Mouse (Mus musculus): Measurements from ENCODE around the gene 9430015G10Rik. TPM values are rescaled to one million over a fixed set of nuclear protein-coding genes. Genes with fewer than 3 reads are reported as not detected.
"Not testable (repeated sequence)": the region's sequence is repeated elsewhere in the genome, so short reads cannot be mapped to it uniquely, and the experiment has no call there.

Gene 9430015G10Rik
- polyA plus RNA-seq, 1 experiment from 2014 or later: 22.3 TPM

GRCm38 (mm10) chr4:156135801-156136200 is 26.0 kb downstream of the 9430015G10Rik start:
- Histone ChIP-seq H3K4me1 (ENCODE audit: control insufficient read depth, insufficient read depth, low read length) (peaks cover 7% of the 10 kb centered on the region; the same call in 1 of the 2 replicates), H3K27ac (ENCODE audit: low read length) (no peak overlapping the region), H3K27me3 (replicated peaks; ENCODE audit: control insufficient read depth, insufficient read depth, low read length) (no peaks in the 10 kb centered on the region), H3K4me2 (ENCODE audit: low read depth, low read length) (no peak overlapping the region), H3K4me3 (ENCODE audit: low read length) (no peak overlapping the region), H3K9ac (ENCODE audit: low read depth, low read length) (no peak overlapping the region), H3K9me3 (ENCODE audit: control insufficient read depth, low read length) (no peaks in the 10 kb centered on the region), H3K36me3 (ENCODE audit: control insufficient read depth, insufficient read depth, low read length) (no peaks in the 10 kb centered on the region)
- no peak for ATAC-seq
- WGBS: 92% methylated on average over 14 of the region's 14 CpGs

- Histone ChIP-seq H3K9me3 (ENCODE audit: control insufficient read depth, low read length) (no peaks in the 10 kb centered on the region), H3K9ac (ENCODE audit: low read depth, low read length) (no peak overlapping the region), H3K4me2 (ENCODE audit: low read depth, low read length) (no peak overlapping the region), H3K27me3 (replicated peaks; ENCODE audit: control insufficient read depth, insufficient read depth, low read length) (no peaks in the 10 kb centered on the region), H3K4me1 (ENCODE audit: control insufficient read depth, insufficient read depth, low read length) (peaks cover 7% of the 10 kb centered on the region; the same call in 1 of the 2 replicates), H3K36me3 (ENCODE audit: control insufficient read depth, insufficient read depth, low read length) (no peaks in the 10 kb centered on the region), H3K27ac (ENCODE audit: low read length) (no peak overlapping the region), H3K4me3 (ENCODE audit: low read length) (no peak overlapping the region)
- no peak for ATAC-seq
- 91% methylated on average over 30 of the region's 30 CpGs for WGBS
These were observed 26.7 kb downstream of the 9430015G10Rik start for GRCm38 (mm10) chr4:156136285-156137100.

- not testable (repeated sequence) for ATAC-seq; H3K9me3 ChIP-seq (ENCODE audit: control insufficient read depth, low read length); H3K4me3 ChIP-seq (ENCODE audit: low read length); H3K4me2 ChIP-seq (ENCODE audit: low read depth, low read length); H3K27ac ChIP-seq (ENCODE audit: low read length); H3K9ac ChIP-seq (ENCODE audit: low read depth, low read length); H3K27me3 ChIP-seq (replicated peaks; ENCODE audit: control insufficient read depth, insufficient read depth, low read length); H3K36me3 ChIP-seq (ENCODE audit: control insufficient read depth, insufficient read depth, low read length); H3K4me1 ChIP-seq (ENCODE audit: control insufficient read depth, insufficient read depth, low read length)
- 69% methylated on average over 10 of the region's 10 CpGs for WGBS
These were observed 41.1 kb downstream of the 9430015G10Rik start for GRCm38 (mm10) chr4:156150887-156151286.

- H3K4me2 ChIP-seq (ENCODE audit: low read depth, low read length): no peak overlapping the region
- no peaks in the 10 kb centered on the region for H3K27me3 ChIP-seq (replicated peaks; ENCODE audit: control insufficient read depth, insufficient read depth, low read length)
- WGBS: 92% methylated on average over 3 of the region's 3 CpGs
- no peak overlapping the region for H3K9ac ChIP-seq (ENCODE audit: low read depth, low read length)
- ATAC-seq: no peak
- 0 out of 2 replicates have a peak, but pooled peaks cover 3% of the 10 kb centered on the region for H3K9me3 ChIP-seq (ENCODE audit: control insufficient read depth, low read length)
- no peaks in the 10 kb centered on the region for H3K4me1 ChIP-seq (ENCODE audit: control insufficient read depth, insufficient read depth, low read length)
- H3K27ac ChIP-seq (ENCODE audit: low read length): no peak overlapping the region
- H3K36me3 ChIP-seq (ENCODE audit: control insufficient read depth, insufficient read depth, low read length): no peaks in the 10 kb centered on the region
- no peak overlapping the region for H3K4me3 ChIP-seq (ENCODE audit: low read length)
These were observed 45.0 kb downstream of the 9430015G10Rik start for GRCm38 (mm10) chr4:156154771-156155170.

- ATAC-seq: no peak
- H3K27ac ChIP-seq (ENCODE audit: low read length): no peak overlapping the region
- no peak overlapping the region for H3K4me2 ChIP-seq (ENCODE audit: low read depth, low read length)
- no peak overlapping the region for H3K4me3 ChIP-seq (ENCODE audit: low read length)
- no peaks in the 10 kb centered on the region for H3K4me1 ChIP-seq (ENCODE audit: control insufficient read depth, insufficient read depth, low read length)
- peaks cover 9% of the 10 kb centered on the region for H3K9me3 ChIP-seq (ENCODE audit: control insufficient read depth, low read length)
- H3K9ac ChIP-seq (ENCODE audit: low read depth, low read length): 0 out of 2 replicates have a peak overlapping the region, but pooled peaks have one; percentile 10
- H3K36me3 ChIP-seq (ENCODE audit: control insufficient read depth, insufficient read depth, low read length): peaks cover 34% of the 10 kb centered on the region
- WGBS: 91% methylated on average over 9 of the region's 9 CpGs
- H3K27me3 ChIP-seq (replicated peaks; ENCODE audit: control insufficient read depth, insufficient read depth, low read length): no peaks in the 10 kb centered on the region
These were observed 56.7 kb downstream of the 9430015G10Rik start for GRCm38 (mm10) chr4:156166477-156166876.

- H3K4me3 ChIP-seq (ENCODE audit: low read length): no peak overlapping the region
- H3K27ac ChIP-seq (ENCODE audit: low read length): no peak overlapping the region
- ATAC-seq: no peak
- no peak overlapping the region for H3K9ac ChIP-seq (ENCODE audit: low read depth, low read length)
- H3K9me3 ChIP-seq (ENCODE audit: control insufficient read depth, low read length): no peaks in the 10 kb centered on the region
- no peaks in the 10 kb centered on the region for H3K4me1 ChIP-seq (ENCODE audit: control insufficient read depth, insufficient read depth, low read length)
- peaks cover 40% of the 10 kb centered on the region for H3K36me3 ChIP-seq (ENCODE audit: control insufficient read depth, insufficient read depth, low read length)
- H3K4me2 ChIP-seq (ENCODE audit: low read depth, low read length): no peak overlapping the region
- WGBS: 94% methylated on average over 8 of the region's 8 CpGs
- no peaks in the 10 kb centered on the region for H3K27me3 ChIP-seq (replicated peaks; ENCODE audit: control insufficient read depth, insufficient read depth, low read length)
These were observed 58.8 kb downstream of the 9430015G10Rik start for GRCm38 (mm10) chr4:156168611-156169010.

- Histone ChIP-seq H3K4me3 (ENCODE audit: low read length) (no peak overlapping the region), H3K4me2 (ENCODE audit: low read depth, low read length) (no peak overlapping the region), H3K4me1 (ENCODE audit: control insufficient read depth, insufficient read depth, low read length) (no peaks in the 10 kb centered on the region), H3K9me3 (ENCODE audit: control insufficient read depth, low read length) (no peaks in the 10 kb centered on the region), H3K27ac (ENCODE audit: low read length) (no peak overlapping the region), H3K36me3 (ENCODE audit: control insufficient read depth, insufficient read depth, low read length) (peaks cover 44% of the 10 kb centered on the region), H3K9ac (ENCODE audit: low read depth, low read length) (no peak overlapping the region), H3K27me3 (replicated peaks; ENCODE audit: control insufficient read depth, insufficient read depth, low read length) (no peaks in the 10 kb centered on the region)
- WGBS: 96% methylated on average over 10 of the region's 10 CpGs
- no peak for ATAC-seq
These were observed 59.3 kb downstream of the 9430015G10Rik start for GRCm38 (mm10) chr4:156169129-156169528.

GRCm38 (mm10) chr4:156171828-156172227 is 62.0 kb downstream of the 9430015G10Rik start:
- Histone ChIP-seq H3K27ac (ENCODE audit: low read length) (no peak overlapping the region), H3K4me3 (ENCODE audit: low read length) (no peak overlapping the region), H3K4me1 (ENCODE audit: control insufficient read depth, insufficient read depth, low read length) (no peaks in the 10 kb centered on the region), H3K9me3 (ENCODE audit: control insufficient read depth, low read length) (no peaks in the 10 kb centered on the region), H3K36me3 (ENCODE audit: control insufficient read depth, insufficient read depth, low read length) (peaks cover 38% of the 10 kb centered on the region), H3K9ac (ENCODE audit: low read depth, low read length) (no peak overlapping the region), H3K27me3 (replicated peaks; ENCODE audit: control insufficient read depth, insufficient read depth, low read length) (no peaks in the 10 kb centered on the region), H3K4me2 (ENCODE audit: low read depth, low read length) (no peak overlapping the region)
- ATAC-seq: no peak
- WGBS: 95% methylated on average over 11 of the region's 11 CpGs
